Mouse (Mus musculus) forebrain, embryonic 12.5 days (tissue): ENCODE measurements at regions not wholly inside any gene's neighbourhood (a gene's known extent, or its start where the extent isn't known, plus 50 kb on each side); places are given as distances from the start of the nearest gene placed in this dataset.
A peak's percentile ranks its signal among the peaks of the same experiment; 100 is the strongest.

Experiments used
- ATAC-seq: fragments of 200-750 bp; cut with Nextera tagmentation; 2 replicates; pipeline ENCODE4 v1.8.0; 2017; ENCODE audit warnings: moderate TSS enrichment; ENCODE audit not compliant: low FRiP score
- H3K27ac ChIP-seq: fragments of 300-500 bp; sonication (generic); 2 replicates; pipeline ENCODE4 v1.5.1; 2016; ENCODE audit warnings: mild to moderate bottlenecking
- H3K27me3 ChIP-seq: fragments of 300-500 bp; sonication (generic); 2 replicates; pipeline ENCODE4 v1.6.1; 2016; ENCODE audit warnings: mild to moderate bottlenecking
- H3K36me3 ChIP-seq: fragments of 300-500 bp; sonication (generic); replicated peaks from 2 replicates; pipeline ENCODE4 v1.6.1; 2016; ENCODE audit warnings: mild to moderate bottlenecking
- H3K4me1 ChIP-seq: fragments of 300-500 bp; sonication (generic); 2 replicates; pipeline ENCODE4 v1.6.1; 2016
- H3K4me2 ChIP-seq: fragments of 300-500 bp; sonication (generic); 2 replicates; pipeline ENCODE4 v1.6.1; 2016; ENCODE audit warnings: mild to moderate bottlenecking, moderate library complexity
- H3K4me3 ChIP-seq: fragments of 300-500 bp; sonication (generic); replicated peaks from 2 replicates; pipeline ENCODE4 v1.5.1; 2016; ENCODE audit warnings: mild to moderate bottlenecking
- H3K9ac ChIP-seq: fragments of 300-500 bp; sonication (generic); 2 replicates; pipeline ENCODE4 v1.6.1; 2016; ENCODE audit warnings: mild to moderate bottlenecking
- H3K9me3 ChIP-seq: fragments of 300-500 bp; sonication (generic); 2 replicates; pipeline ENCODE4 v1.6.1; 2016
- WGBS: fragments of 180-500 bp; shearing (Covaris S2); methylation state at CpG from one replicate; pipeline ENCODE4 v1.1.7; 2016; 5-methylcytosine and 5-hydroxymethylcytosine counted together

DNA sequence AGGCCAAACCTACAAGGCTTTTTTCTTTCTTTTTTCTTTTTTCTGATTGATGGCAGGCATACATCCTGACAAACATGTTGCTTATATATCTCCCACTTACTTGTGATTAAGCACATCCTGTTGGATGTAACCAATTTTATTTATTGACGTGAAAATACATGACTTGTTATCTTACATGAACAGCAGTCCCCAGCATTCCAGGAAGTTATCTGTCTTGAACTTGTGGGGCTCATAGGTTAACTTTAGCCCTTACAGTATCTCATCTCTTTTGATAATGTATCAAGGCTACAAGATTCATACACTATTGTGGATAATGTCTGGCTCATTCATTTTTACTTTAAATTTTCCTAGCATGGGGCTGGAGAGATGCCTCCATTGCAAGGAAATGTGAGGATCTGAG, 852.0 kb upstream of the Agtr1b start:
- no peak overlapping the region for H3K4me2 ChIP-seq
- no peaks in the 10 kb centered on the region for H3K36me3 ChIP-seq
- WGBS, result 93% methylated on average over 1 of the region's 1 CpGs
- no peak overlapping the region for H3K9ac ChIP-seq
- no peaks in the 10 kb centered on the region for H3K9me3 ChIP-seq
- no peak overlapping the region for H3K27ac ChIP-seq
- no peak overlapping the region for H3K4me3 ChIP-seq
- ATAC-seq, result no peak
- no peaks in the 10 kb centered on the region for H3K4me1 ChIP-seq
- H3K27me3 ChIP-seq, result no peaks in the 10 kb centered on the region

DNA sequence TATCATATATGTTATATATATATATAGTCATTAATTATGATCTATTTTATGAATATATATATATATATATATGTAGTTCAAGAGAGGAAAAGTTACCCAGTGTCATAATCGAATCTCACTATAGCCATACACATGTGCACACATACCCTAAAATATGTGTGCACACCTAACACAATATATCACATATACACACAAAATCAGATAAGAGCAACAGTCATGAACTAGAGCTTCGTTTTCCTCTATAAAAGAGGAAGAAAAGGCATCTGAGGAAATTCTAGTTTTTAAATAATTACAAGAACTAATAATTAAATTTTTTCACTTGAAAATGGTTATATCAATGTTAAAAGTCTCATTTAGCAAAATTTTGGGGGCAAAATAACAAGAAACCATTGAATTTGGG, 835.3 kb upstream of the Tbl1xr1 start:
- no peak for ATAC-seq
- H3K27ac ChIP-seq, result no peak overlapping the region
- no peaks in the 10 kb centered on the region for H3K27me3 ChIP-seq
- no peaks in the 10 kb centered on the region for H3K36me3 ChIP-seq
- H3K4me1 ChIP-seq, result no peaks in the 10 kb centered on the region
- no peaks in the 10 kb centered on the region for H3K9me3 ChIP-seq
- no peak overlapping the region for H3K9ac ChIP-seq
- no peak overlapping the region for H3K4me3 ChIP-seq
- 82% methylated on average over 2 of the region's 2 CpGs for WGBS
- no peak overlapping the region for H3K4me2 ChIP-seq

DNA sequence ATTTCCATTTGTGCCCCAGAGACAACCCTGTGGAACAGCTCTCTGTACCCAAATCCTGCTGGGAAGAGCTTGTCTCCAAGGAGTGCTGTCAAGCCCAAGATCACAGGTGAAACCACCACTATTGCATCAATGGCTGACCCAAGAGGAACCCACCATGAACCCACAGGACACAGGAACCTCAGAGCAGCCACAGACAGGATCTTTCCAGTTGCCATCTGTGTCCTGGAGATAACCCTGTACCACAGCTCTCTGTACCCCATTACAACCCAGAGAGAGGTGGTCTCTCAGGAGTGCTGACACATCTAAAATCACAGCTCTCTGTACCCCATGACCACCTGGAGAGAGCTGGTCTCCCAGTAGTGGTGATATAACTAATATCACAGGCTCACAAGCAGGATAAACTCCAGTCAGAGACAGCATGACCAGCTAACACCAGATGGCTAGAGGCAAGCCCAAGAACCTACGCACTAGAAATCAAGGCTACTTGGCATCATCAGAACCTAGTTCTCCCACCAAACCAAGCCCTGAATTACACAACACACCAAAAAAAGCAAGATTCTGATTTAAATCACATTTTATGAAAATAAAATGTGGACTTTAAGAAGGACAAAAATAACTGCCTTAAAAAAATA, 820.2 kb upstream of the Tbl1xr1 start:
- Histone ChIP-seq H3K9me3 (no peaks in the 10 kb centered on the region), H3K27me3 (no peaks in the 10 kb centered on the region), H3K4me1 (no peaks in the 10 kb centered on the region), H3K36me3 (no peaks in the 10 kb centered on the region), H3K4me3 (no peak overlapping the region), H3K27ac (no peak overlapping the region), H3K9ac (no peak overlapping the region), H3K4me2 (no peak overlapping the region)
- WGBS, result 97% methylated on average over 1 of the region's 1 CpGs
- ATAC-seq, result no peak

DNA sequence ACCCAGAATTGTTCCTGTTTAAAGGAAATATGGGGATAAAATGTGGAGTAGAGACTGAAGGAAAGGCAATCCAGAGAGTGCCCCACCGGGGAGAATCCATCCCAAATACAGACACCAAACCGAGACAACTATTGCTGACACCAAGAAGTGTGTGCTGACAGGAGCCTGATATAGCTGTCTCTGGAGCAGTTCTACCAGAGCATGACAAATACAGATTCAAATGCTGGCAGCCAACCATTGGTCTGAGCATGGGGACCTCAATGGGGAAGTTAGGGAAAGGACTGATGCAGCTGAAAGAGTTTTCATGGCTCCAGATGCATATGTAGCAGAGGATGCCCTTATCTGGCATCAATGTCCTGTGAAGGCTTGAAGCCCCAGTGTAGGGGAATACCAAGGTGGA, 813.1 kb upstream of the Tbl1xr1 start:
- no peaks in the 10 kb centered on the region for H3K9me3 ChIP-seq
- WGBS, result 85% methylated on average over 2 of the region's 2 CpGs

DNA sequence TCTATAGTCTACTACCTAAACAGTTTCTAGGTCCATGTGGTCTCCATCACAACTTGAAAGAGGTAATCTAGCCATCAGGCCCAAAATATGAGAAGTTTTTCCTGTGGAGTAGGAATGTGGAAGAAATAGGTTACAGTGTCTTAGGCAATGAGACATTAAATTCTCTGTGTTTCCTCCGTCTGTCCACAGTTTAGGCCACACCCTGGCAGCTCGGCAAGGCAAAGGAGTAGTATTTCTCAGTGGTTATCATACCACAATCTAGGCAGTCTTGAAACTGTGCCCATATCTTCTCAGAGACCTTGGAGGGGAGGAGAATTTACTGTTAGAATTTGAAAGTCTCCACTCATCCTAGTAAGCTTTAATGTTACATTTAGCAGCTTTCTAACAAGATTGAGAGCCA, 811.0 kb upstream of the Tbl1xr1 start:
- no peak overlapping the region for H3K9ac ChIP-seq
- no peaks in the 10 kb centered on the region for H3K4me1 ChIP-seq
- H3K9me3 ChIP-seq, result no peaks in the 10 kb centered on the region
- H3K27me3 ChIP-seq, result no peaks in the 10 kb centered on the region
- no peak overlapping the region for H3K4me2 ChIP-seq
- no peaks in the 10 kb centered on the region for H3K36me3 ChIP-seq
- H3K27ac ChIP-seq, result no peak overlapping the region
- ATAC-seq, result no peak
- H3K4me3 ChIP-seq, result no peak overlapping the region
- WGBS, result 85% methylated on average over 2 of the region's 2 CpGs

More for the DNA sequence above, 813.1 kb upstream of the Tbl1xr1 start:
- no peak for ATAC-seq
- H3K27me3 ChIP-seq, result no peaks in the 10 kb centered on the region
- no peak overlapping the region for H3K27ac ChIP-seq
- no peaks in the 10 kb centered on the region for H3K4me1 ChIP-seq
- no peak overlapping the region for H3K9ac ChIP-seq
- H3K4me3 ChIP-seq, result no peak overlapping the region
- H3K4me2 ChIP-seq, result no peak overlapping the region
- no peaks in the 10 kb centered on the region for H3K36me3 ChIP-seq

DNA sequence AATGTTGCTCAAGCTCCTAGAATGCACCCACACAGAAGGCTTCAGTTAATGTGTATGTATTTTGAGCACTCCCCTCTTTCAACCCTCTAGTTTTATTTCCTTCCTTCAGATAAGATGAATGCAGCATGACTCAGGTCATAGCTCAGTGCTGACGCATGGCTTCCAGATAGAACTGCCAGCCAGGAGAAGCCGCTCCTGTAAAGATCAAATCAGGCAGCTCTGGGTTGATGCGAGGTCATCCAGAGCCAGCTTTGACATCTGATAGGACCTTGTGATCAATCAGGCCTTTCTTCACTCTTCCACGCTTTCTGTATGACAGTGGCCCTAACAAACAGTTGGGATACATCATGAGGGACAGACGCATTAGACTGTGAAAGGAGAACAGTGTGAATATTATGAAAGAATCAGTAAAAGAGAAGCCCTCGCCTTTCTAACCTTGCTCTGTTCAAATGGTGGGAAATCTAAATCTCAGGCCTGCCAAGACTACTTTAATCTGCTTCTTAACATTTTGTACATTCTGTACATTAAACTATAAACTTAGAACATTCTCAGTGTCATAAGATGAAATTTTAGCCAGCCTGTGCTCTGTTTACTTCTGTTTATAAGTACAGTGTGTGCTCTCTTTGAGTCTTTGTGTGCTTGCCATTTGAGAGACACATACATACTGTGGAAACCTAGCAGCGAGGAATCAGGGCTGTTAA, 807.9 kb upstream of the Tbl1xr1 start:
- Histone ChIP-seq H3K9me3 (no peaks in the 10 kb centered on the region), H3K4me2 (no peak overlapping the region), H3K4me1 (no peaks in the 10 kb centered on the region), H3K36me3 (no peaks in the 10 kb centered on the region), H3K4me3 (no peak overlapping the region), H3K9ac (no peak overlapping the region), H3K27ac (no peak overlapping the region), H3K27me3 (no peaks in the 10 kb centered on the region)
- ATAC-seq, result no peak
- 84% methylated on average over 7 of the region's 7 CpGs for WGBS

DNA sequence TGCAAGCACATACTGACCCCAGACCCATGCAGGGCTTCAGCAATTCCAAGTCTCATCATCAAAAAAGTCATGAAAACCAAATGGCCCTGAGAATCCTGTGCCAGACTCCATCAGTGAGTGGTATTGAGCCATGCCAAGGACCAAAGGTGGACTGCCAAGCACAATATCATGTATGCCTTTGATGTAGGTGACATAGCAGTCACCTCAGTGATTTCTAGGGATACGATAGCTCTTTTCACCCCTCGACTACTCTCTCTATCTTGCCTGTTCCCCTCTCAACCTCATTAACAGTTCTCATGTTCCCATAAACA, 807.4 kb upstream of the Tbl1xr1 start:
- no peak for ATAC-seq
- no peak overlapping the region for H3K9ac ChIP-seq
- H3K4me3 ChIP-seq, result no peak overlapping the region
- H3K4me2 ChIP-seq, result no peak overlapping the region
- no peaks in the 10 kb centered on the region for H3K4me1 ChIP-seq
- WGBS, result 74% methylated on average over 2 of the region's 2 CpGs
- H3K27ac ChIP-seq, result no peak overlapping the region
- H3K36me3 ChIP-seq, result no peaks in the 10 kb centered on the region
- no peaks in the 10 kb centered on the region for H3K9me3 ChIP-seq
- H3K27me3 ChIP-seq, result no peaks in the 10 kb centered on the region

DNA sequence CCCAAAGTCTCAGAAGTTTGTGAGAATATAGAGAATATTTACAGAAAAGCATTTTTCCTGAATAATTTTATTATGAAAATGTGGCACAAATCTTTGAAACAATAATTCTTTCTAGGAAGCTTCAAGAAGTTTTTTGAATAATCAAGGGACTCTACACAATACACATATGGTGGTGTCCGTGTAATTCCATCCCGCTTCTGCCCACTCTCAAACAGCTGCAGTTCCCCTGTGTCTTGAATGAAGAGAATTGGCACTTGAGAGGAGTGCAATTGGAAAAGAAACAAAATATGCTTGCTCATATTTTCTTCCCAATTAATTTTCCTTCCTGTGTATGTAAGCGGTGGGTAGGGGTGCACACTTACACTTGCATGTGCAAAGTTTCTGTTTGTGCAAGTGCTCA, 805.7 kb upstream of the Tbl1xr1 start:
- Histone ChIP-seq H3K4me3 (no peak overlapping the region), H3K9ac (no peak overlapping the region), H3K36me3 (no peaks in the 10 kb centered on the region), H3K9me3 (no peaks in the 10 kb centered on the region), H3K4me2 (no peak overlapping the region), H3K27ac (no peak overlapping the region), H3K4me1 (no peaks in the 10 kb centered on the region), H3K27me3 (no peaks in the 10 kb centered on the region)
- 87% methylated on average over 3 of the region's 3 CpGs for WGBS
- ATAC-seq, result no peak

DNA sequence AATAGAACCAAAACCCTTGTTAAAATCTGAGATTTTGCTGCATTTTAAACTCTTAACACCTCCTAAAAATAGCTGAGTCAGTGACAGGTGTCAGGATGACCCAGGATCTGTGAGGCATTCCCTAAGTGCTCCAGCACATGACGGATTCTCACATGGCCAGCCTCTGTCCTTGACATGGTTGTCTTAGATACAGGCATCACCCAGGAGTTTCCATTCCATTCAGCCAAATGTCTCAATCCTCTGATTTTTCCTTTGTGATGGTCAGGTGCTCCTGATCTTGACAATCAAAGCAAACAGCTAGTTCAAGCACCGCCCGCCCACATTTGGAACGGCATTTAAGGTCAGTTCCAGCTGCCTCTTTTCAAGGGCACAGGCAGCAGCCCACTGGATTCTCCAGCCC, 804.2 kb upstream of the Tbl1xr1 start:
- 91% methylated on average over 4 of the region's 4 CpGs for WGBS
- no peak for ATAC-seq
- H3K36me3 ChIP-seq, result no peaks in the 10 kb centered on the region

DNA sequence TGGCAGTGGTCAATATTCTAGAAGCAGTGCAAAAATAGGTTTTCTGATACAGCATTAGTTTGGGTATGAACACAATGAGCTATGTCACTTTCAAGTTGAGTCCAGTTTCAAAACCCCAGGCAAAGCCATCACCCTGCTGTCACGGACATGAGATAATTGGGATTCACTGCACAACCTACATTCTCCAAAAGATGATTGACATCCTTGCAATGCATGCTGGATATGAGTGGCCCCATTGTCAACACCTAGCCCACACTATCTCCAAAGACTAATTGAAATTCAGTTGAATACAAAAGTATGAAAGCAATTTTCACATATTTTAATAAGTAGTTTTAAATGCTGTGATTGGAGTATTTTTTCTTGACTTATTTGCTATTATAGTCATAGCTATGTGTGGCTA, 783.7 kb upstream of the Tbl1xr1 start:
- 0 out of 2 replicates have a peak, but pooled peaks have one; percentile 41 for ATAC-seq
- Histone ChIP-seq H3K27ac (no peak overlapping the region), H3K4me2 (no peak overlapping the region), H3K9me3 (no peaks in the 10 kb centered on the region), H3K27me3 (no peaks in the 10 kb centered on the region), H3K9ac (no peak overlapping the region), H3K36me3 (no peaks in the 10 kb centered on the region), H3K4me1 (no peaks in the 10 kb centered on the region), H3K4me3 (no peak overlapping the region)
- 78% methylated on average over 1 of the region's 1 CpGs for WGBS

More for the DNA sequence above, 804.2 kb upstream of the Tbl1xr1 start:
- Histone ChIP-seq H3K4me1 (no peaks in the 10 kb centered on the region), H3K27ac (no peak overlapping the region), H3K27me3 (no peaks in the 10 kb centered on the region), H3K4me3 (no peak overlapping the region), H3K9me3 (no peaks in the 10 kb centered on the region), H3K4me2 (no peak overlapping the region), H3K9ac (no peak overlapping the region)

DNA sequence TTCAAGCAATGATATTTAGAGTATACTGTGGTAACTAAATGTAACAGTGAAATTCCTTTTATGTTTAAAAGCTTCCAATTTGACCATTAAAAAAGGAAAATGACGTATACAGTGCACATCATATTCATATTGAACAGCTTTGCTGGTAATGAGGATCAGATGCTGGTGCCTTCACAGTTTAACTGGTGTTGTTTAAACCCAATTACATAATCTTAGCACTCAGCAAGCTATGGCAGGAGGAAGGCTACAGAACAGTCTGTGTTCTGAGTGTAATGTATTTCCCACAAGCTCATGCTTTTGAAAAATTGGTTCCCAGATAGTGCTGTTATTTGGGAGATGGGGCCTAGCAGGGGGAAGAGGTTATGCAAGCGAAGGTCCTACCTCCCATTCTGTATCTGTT, 783.1 kb upstream of the Tbl1xr1 start:
- no peak for ATAC-seq
- no peaks in the 10 kb centered on the region for H3K9me3 ChIP-seq
- no peaks in the 10 kb centered on the region for H3K27me3 ChIP-seq
- no peak overlapping the region for H3K4me3 ChIP-seq
- H3K4me2 ChIP-seq, result no peak overlapping the region
- H3K27ac ChIP-seq, result no peak overlapping the region
- no peaks in the 10 kb centered on the region for H3K36me3 ChIP-seq
- WGBS, result 87% methylated on average over 2 of the region's 2 CpGs
- no peak overlapping the region for H3K9ac ChIP-seq
- H3K4me1 ChIP-seq, result no peaks in the 10 kb centered on the region

DNA sequence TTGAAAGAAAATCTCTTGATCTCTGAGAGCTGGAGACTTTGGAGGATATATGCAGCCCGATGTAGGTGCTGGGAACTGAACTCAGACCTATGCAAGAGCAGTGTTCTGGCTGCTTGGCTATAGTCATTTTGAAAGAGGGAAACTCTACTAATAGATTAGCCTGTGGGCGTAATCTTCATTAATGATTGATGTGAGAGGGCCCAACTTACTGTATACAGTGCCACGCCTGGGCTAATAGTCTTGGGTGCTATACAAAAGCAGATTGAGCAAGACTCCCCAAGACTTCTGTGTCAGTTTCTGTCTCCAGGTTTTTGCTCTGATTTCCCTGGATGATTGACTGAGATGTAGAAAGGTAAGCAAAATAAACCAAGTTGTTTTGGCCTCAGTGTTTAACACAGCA, 781.7 kb upstream of the Tbl1xr1 start:
- Histone ChIP-seq H3K4me1 (no peaks in the 10 kb centered on the region), H3K36me3 (no peaks in the 10 kb centered on the region), H3K27me3 (no peaks in the 10 kb centered on the region), H3K4me2 (no peak overlapping the region), H3K27ac (no peak overlapping the region), H3K9ac (no peak overlapping the region), H3K4me3 (no peak overlapping the region), H3K9me3 (no peaks in the 10 kb centered on the region)
- no peak for ATAC-seq
- 80% methylated on average over 3 of the region's 3 CpGs for WGBS

DNA sequence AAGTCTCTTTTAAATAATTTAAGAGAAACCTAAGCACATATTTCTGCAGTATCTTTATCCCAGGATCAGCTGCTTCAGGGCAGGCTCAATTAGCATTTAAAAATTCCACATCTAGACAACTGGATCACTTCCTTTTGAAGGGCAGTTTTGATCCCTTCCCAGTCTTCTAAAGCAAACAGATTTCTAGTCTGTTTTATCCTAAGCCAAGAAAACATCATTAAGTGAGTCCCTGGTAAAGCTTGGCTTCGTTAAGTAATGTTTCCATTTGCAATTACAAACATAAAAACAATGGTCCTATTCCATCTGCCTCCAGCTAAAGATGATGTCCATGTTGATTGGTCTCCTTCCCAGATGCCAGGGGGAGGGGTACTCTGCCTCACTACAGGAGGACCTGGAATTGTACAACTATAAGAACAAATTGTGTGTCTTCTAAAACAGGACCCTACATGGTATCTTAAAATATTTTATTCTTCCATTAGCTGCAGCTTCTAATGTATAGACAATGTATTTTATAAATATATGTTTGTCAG, 779.8 kb upstream of the Tbl1xr1 start:
- Histone ChIP-seq H3K36me3 (no peaks in the 10 kb centered on the region), H3K27me3 (no peaks in the 10 kb centered on the region), H3K27ac (no peak overlapping the region), H3K4me1 (no peaks in the 10 kb centered on the region), H3K9ac (no peak overlapping the region), H3K4me3 (no peak overlapping the region), H3K9me3 (no peaks in the 10 kb centered on the region), H3K4me2 (no peak overlapping the region)
- WGBS, result 28% methylated on average over 1 of the region's 1 CpGs
- ATAC-seq, result no peak
